Mouse (Mus musculus): ENCODE results near the gene Ugt1a9.
"Not testable (repeated sequence)": the region's sequence is repeated elsewhere in the genome, so short reads cannot be mapped to it uniquely, and the experiment has no call there.

Ugt1a9 gene

DNA sequence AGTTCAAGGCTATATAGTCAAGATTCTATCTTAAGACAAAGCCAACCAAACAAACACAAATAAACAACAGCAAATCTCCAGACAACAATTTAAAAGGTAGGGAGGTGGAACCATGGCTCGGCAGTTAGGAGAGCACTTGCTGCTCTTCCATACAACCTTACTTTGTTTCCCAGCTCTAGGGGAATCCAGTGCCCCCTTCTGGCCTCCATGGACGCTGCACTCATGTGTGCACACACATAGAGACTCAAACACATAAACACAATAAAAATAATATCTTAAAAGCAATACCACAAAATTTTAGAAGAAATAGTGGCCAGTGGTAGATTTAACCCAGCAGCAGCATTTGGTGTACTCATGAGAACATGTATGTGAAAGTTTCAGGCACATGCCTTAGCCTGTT lies 146.5 kb downstream of the Ugt1a9 start:
- no peak for ATAC-seq (ENCODE audit: insufficient number of reproducible peaks, low FRiP score, low TSS enrichment)

DNA sequence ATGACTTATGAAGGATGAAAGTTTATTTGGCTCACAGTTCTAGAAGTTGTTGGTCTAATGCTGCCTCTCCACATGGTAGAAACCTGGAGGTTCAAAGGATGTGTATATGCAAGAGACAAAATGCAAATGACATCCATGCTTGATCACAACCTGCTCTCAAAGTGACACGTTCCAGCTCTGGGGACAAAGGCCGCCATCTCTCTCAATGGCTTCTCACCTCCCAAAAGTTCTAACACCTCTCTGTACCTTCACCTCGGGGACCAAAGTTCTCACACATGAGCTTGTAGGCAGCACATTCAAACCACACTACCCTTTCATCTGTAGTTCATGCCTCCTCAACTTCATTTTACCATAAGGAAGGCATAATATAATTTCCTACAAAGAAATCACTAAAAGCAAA lies 147.0 kb downstream of the Ugt1a9 start:
- ATAC-seq (ENCODE audit: insufficient number of reproducible peaks, low FRiP score, low TSS enrichment), result no peak

DNA sequence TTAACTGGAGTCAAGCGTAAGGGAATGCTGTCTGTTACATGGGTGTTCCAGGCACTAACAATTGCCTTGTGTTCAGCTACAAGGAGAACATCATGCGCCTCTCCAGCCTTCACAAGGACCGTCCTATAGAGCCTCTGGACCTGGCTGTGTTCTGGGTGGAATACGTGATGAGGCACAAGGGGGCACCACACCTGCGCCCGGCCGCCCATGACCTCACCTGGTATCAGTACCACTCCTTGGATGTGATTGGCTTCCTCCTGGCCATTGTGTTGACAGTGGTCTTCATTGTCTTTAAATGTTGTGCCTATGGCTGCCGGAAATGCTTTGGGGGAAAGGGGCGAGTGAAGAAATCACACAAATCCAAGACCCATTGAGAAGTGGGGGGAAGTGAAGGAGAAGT lies 147.5 kb downstream of the Ugt1a9 start:
- ATAC-seq (ENCODE audit: insufficient number of reproducible peaks, low FRiP score, low TSS enrichment), result no peak

DNA sequence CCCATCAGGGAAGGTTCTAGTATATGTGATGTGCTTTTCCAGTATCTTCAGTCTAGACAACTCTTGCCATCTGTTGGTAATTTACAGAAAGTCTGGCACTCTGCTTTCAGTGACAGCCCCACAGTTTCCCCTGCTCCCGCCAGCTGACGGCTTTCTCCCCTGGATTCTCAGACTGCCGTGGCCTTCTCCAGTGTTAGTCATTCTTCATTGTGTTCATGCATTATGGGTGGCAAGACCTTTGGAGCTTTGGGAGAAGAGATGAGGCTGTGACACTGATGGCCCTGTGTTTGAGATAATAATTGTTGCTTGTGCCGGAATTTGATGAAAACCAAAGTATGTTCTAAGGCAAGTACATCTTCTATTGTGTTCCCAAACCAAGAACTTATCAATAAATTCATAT lies 148.0 kb downstream of the Ugt1a9 start:
- no peak for ATAC-seq (ENCODE audit: insufficient number of reproducible peaks, low FRiP score, low TSS enrichment)

DNA sequence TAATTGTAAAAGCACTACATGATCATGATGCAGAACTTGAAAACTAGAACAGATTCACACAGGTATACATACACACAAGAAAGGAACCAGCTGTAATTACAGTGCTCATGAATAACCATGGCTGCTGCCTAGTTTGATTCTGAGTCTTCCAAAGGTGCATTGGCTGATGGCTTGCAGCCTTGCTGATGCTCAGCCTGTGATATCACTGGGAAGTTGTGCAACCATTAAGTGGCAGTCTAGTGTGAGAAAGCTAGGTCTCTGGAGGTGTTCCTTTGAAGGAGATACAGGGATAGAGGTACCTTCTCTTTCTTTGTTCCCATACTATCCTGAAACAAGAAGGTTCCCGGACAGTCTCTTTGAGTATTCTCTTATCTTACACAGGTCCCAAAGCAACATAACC lies 148.5 kb downstream of the Ugt1a9 start:
- ATAC-seq (ENCODE audit: insufficient number of reproducible peaks, low FRiP score, low TSS enrichment), result no peak

DNA sequence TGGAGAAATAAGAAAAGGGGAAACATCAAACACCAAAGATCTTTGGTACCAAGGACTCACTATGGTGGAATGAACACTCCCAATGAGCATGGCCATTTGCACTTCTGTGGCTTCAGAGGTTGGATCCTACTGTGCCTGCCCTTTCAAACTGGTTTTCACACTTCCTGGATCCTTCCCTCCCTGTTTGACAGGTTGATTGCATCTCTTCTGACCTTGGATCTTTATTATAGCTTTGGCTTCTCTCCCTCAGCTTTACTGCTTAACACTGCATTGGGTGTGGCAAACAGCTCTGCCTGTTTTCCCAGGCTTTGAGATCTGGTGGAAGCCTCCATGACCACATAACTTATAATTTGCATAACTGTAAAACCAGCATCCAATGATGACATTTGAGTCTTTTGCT lies 149.7 kb downstream of the Ugt1a9 start:
- ATAC-seq (ENCODE audit: insufficient number of reproducible peaks, low FRiP score, low TSS enrichment), result no peak

DNA sequence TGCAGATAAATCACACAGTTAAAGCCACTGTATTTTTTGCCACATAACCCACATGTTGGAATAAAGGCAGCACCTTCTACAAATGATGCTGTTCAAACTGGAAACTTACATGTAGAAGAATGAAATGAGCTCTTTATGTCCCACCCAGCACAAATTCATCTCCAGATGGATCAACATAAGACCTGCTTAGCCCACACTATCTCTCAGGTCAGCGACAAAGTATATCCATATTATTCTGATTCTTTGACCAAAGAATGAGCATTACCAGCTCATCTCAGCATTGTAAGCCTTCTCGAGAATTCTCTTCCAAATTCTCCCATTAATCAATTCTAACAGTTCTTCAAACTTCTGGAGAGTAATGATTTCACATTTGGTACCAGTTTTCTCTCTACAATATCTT lies 151.6 kb downstream of the Ugt1a9 start:
- ATAC-seq (ENCODE audit: insufficient number of reproducible peaks, low FRiP score, low TSS enrichment), result no peak

DNA sequence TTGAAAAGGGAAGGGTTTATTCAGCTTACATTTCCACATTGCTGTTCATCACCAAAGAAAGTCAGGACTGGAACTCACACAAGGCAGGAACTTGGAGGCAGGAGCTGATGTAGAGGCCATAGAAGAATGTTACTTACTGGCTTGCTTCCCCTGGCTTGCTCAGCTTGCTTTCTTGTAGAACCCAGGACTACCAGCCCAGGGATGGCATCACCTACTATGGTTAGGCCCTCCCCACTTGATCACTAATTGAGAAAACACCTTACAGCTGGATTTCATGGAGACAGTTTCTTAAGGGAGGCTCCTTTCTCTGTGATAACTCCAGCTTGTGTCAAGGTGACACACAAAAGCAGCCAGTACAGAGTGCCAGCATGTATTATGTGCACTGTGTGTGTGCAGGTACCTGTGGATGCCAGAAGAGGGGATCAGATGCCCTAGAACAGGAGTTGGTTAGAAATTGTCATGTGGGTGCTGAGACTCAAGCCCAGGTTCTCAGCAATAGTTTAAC lies 152.5 kb downstream of the Ugt1a9 start:
- not testable (repeated sequence) for ATAC-seq (ENCODE audit: insufficient number of reproducible peaks, low FRiP score, low TSS enrichment)

DNA sequence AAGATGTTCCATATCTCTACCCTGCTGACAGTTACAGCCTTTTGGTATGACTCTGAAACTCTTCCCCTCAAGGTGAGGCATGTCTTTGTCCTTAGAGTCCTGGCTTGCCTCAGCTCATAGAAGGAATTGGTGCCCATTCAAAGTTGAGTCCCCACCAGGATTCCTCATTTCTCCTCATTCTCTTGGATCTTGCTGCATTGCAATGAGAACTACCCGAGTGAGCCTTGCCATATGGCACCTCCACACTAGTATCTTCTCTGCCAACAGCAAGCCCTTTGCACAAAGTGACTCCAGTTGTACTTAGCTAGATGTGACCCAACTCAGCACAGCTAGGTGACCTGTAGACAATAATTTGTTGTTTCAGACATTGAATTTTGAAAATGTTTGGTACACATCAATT lies 153.0 kb downstream of the Ugt1a9 start:
- no peak for ATAC-seq (ENCODE audit: insufficient number of reproducible peaks, low FRiP score, low TSS enrichment)

DNA sequence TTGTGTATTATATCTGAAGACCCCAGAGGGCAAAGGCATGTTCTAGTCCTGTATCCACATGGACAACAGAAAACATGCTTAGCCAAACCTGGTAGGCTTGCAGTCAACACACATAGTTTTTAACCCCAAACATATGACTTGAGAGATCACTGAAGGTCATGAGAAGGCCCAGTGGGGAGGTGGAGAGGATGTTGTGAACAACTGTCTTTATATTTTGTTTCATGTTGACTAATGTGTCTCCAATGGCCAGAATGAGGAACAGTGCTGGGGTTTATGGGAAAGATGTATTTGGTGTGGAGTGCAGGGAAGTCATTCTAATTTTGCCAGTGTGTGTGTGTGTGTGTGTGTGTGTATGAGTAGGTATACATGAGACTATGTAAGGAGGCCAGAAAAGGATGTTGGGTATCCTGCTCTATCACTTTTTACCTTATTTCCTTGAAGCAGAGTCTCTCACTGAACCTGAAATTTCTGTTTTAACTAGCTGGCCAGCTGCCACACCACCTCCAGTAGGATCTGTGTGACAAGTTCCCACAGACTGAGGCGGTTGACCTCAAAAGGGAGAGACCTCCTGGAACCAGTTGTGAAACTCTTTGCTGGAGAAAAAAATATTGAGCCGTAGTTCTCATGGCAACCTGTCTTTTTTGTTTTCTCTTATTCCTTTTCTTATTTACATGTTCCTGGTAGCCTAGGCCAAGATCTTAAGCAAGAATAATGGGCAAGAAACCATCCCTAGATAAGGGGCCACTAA lies 153.6 kb downstream of the Ugt1a9 start:
- no peak for ATAC-seq (ENCODE audit: insufficient number of reproducible peaks, low FRiP score, low TSS enrichment)

DNA sequence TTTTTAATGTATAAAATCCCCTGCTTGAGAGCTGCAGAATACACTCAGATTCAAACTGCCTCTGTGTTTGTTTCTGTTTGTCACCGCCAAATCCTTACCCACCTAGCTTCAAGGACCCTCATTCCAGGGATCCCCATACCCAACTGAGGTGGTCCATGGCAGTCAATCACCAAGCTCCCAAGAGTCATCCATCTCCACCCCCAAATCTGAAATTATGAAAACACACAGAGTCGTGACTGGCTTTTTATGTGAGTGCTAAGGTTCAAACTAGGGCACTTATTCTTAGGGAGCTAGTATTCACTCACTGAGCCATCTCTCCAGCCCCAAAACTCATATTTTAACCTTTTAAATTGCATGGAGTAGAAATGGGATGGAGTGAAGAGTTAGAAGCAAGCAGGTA lies 154.7 kb downstream of the Ugt1a9 start:
- ATAC-seq (ENCODE audit: insufficient number of reproducible peaks, low FRiP score, low TSS enrichment), result not testable (repeated sequence)

DNA sequence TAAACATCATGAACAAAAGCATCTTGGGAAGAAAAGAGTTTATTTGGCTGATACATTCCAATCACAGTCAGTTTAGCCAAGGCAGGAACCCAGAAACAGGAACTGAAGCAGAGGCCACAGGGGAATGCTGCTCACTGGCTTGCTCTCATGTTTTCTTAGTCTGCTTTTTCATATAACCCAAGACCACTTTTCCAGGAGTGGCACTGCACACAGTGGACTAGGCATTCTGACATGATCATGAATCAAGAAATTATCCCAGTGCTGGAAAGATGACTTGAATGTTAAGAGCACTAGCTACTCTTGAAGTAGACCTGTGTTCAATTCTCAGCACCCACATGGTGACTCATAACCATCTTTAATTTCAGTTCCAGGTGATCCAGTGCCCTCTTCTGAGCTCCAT lies 155.1 kb downstream of the Ugt1a9 start:
- no peak for ATAC-seq (ENCODE audit: insufficient number of reproducible peaks, low FRiP score, low TSS enrichment)

DNA sequence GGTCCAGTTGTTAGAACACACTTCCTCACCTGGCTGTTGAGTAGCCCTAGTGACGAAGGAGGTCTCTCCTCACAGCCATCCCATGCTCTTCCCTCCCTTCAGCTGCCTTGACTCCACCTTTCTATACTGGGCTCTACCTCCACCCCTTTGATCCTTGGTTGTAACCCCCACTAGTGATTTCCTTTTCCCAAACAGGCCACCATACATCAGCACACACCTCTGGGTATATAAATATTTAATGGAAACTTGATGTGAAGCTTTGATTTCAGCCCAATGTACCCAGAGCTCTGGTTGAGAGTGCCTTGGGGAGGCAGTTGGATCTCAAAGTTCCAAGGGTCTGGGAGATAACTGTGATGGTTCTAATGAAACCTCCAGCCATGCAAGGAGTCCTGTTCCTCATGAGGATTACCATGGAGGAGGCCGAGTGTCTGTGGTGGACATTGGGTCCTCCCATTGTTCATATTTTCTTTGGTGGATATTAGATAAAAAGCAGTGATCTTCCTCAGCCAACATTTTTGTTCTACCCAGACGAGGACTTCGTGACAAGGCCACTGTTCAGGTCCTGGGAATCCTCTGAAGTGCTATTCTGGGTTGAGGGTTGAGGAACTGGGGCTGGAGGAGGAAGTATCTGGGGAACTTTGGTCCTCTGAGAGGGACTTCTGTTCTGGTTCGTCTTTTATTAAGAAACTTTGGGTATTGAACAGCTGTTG lies 156.2 kb downstream of the Ugt1a9 start, which contains the start of gene Mroh2a:
Gene Mroh2a, plus strand, starts transcription at position 317 of the 710 bp plus-strand sequence.
- ATAC-seq (ENCODE audit: insufficient number of reproducible peaks, low FRiP score, low TSS enrichment), result no peak

DNA sequence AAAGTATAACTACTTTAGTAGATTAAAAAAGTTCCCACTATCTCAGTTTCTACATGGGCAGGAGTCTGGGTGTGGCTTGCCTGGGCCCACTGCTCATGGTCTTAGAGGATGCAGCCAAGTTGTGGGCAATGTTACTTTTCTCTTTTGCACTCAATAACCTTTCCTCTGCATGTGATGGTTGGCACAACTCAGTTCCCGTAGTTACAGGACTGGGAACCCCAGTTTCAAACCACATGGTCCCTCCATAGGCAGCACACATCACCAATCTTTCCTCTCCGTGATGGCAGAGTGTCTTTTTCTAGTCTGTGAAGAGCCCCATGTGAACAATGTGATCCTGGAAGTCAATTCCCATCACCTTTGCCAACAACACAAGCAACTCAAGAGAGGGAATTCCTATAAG lies 156.9 kb downstream of the Ugt1a9 start:
- ATAC-seq (ENCODE audit: insufficient number of reproducible peaks, low FRiP score, low TSS enrichment), result no peak

DNA sequence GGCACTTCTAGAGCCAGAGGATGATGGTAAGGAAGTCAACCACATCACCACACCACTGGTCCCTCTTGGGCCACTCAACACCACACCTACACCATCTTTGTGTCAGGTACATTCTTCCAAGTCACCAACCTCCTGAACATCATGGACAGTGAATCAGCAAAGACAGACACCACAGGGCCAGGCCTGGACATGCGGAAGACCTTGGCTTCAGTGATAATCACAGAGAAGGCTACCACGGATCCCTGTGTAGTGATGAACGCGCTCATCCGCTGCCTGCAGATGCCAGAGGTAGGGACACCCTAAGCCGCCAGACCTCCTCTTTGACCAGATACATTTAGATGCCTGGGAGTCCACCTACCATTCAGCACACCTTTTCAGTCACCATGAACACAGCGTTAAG lies 157.5 kb downstream of the Ugt1a9 start:
- ATAC-seq (ENCODE audit: insufficient number of reproducible peaks, low FRiP score, low TSS enrichment), result no peak

DNA sequence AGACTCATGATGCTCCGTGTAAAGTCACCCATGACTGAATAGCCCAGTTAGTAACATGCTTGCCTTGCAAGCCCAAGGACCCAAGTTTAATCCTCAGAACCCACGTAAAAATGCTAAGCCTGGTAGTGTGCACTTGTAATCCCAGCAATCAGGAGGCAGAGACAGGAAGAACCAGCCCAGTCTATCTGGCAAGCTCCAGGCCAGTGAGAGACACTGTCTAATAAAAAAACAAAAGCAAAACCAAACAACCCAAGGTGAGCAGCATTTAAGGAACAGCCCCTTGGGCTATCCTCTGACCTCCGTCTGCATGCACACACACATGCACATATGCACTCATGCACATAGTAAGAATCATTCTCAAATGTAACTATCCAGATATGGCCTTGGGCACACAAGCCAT lies 159.0 kb downstream of the Ugt1a9 start:
- ATAC-seq (ENCODE audit: insufficient number of reproducible peaks, low FRiP score, low TSS enrichment), result no peak

DNA sequence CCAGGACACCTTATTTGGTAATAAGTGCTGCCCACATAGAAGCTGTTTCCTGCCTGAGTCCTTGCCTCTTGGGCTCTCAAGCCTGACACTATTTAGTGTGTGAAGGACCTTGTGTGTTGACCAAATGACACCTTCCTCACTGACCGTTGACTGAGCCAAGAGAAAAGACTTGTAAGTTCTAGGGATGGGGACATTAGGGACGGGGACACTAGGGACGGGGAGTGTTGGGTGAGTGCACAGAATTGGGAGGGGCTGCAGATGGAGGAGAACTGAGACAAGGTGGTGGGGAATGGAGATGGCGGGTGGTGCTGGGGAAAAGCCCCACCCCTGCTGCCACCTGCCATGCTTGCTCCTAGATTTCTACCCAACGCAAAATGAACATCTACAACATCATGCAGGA lies 159.4 kb downstream of the Ugt1a9 start:
- ATAC-seq (ENCODE audit: insufficient number of reproducible peaks, low FRiP score, low TSS enrichment), result no peak

DNA sequence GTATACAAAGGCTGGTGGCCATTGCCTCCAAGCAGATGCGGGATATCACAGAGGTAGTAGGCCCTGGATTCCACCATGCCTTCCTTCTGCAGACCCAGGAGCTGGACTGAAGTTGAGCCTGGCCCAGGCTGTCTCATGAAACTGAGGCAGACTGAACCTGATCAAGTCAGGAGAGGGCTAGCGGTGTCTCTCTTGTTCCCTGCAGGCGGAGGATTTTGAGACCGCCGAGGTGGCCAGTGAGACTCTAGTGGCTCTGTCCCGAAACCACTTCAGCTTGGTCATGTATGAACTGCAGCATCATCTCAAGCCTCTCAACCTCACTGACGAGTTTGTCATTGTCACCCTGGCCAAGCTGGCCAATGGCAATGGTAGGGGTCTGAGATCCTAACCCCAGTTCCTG lies 159.8 kb downstream of the Ugt1a9 start:
- ATAC-seq (ENCODE audit: insufficient number of reproducible peaks, low FRiP score, low TSS enrichment), result no peak

DNA sequence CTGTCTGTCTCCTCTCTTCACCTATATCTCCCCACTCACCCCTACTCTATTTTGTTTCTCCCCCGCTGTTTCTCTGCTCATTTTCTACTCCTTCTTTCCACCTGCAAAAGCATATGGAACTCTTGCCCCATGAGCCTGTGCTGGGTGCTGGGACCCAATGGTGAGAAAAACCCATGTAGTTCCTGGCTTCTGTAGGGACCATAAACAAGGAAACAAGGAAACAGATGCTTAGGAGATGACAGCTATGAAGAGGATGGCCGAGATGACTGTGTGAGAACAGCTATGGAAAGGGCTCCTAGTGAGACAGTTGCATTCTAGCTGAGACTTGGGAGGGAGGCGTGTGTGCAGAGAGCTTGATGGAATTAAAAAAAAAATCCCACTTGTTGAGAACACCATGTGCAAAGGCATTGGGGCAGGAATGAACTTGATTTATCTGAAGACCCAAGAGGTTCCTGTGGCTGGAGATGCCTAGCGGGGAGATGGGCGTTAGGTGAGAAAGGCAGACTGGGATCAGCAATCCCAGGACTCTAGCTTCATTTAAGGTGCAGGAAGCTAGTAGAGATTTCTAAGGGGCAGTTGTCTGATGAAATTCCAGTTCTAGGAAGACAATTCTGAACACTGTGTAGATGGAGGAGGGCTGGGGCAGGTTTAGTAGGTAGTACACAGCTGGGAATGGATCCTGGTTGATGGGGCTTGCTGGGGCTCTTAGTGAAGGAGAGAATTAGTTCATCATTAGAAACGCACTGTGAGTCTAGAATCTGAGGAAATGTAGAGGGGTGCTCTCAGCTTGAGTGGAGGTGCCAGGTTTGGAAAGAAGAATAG lies 160.6 kb downstream of the Ugt1a9 start:
- ATAC-seq (ENCODE audit: insufficient number of reproducible peaks, low FRiP score, low TSS enrichment), result no peak

DNA sequence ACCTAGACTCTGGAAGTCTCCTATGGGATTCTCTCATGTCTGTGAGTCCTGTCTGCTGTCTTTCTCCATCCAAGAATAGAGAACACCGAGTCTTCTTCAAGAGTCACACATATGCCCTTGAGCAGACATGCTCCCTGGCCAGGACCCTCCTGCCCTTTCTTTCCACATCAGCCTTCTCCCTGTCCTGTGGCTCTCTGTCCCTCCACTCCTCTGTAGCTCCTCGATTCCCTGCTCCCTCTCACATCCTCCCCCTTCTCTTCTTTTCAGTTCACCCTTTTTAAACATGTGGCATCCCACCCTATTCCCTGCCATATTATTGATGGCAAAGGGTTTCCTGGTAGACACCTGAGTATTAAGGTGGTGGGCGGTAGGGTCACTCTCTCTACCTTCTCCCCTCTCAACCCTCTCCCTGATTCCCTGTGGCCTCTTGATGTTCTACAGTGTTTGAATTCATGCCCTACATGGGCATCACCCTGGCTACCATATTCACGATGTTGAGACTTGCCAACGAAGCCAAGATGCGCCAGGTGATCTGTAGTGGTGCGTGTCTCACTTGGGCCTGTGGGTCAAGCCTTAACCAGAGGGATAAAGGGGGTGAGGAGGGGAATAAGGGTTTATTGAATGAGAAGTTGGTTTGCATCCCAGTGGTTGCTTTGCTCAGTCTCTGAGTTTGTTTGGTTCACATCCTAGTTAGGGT lies 161.4 kb downstream of the Ugt1a9 start:
- ATAC-seq (ENCODE audit: insufficient number of reproducible peaks, low FRiP score, low TSS enrichment), result no peak
